Mouse (Mus musculus) lung, postnatal 0 days (tissue): ENCODE measurements around the gene Agtrap. TPM values are rescaled to one million over a fixed set of nuclear protein-coding genes. Genes with fewer than 3 reads are reported as not detected.
A peak's percentile ranks its signal among the peaks of the same experiment; 100 is the strongest.

Experiments
- ATAC-seq: fragments of 200-750 bp; cut with Nextera tagmentation; 2 replicates; pipeline ENCODE4 v1.8.0; 2017; ENCODE audit warnings: moderate library complexity
- DNase-seq: peaks from one replicate; pipeline ENCODE4 v3.0.0-alpha.2; 2016; ENCODE audit warnings: low spot score
- H3K27ac ChIP-seq: fragments of 300-500 bp; sonication (generic); 2 replicates; pipeline ENCODE4 v1.5.1; 2014; ENCODE audit warnings: antibody characterized with exemption, mild to moderate bottlenecking, low read length, mixed read lengths
- H3K27me3 ChIP-seq: fragments of 300-500 bp; sonication (generic); replicated peaks from 2 replicates; pipeline ENCODE4 v1.6.1; 2014; ENCODE audit warnings: low read length, mixed read lengths; ENCODE audit not compliant: insufficient read depth
- H3K36me3 ChIP-seq: fragments of 300-500 bp; sonication (generic); 2 replicates; pipeline ENCODE4 v1.6.1; 2014; ENCODE audit warnings: low read length, mixed read lengths; ENCODE audit not compliant: insufficient read depth
- H3K4me1 ChIP-seq: fragments of 300-500 bp; sonication (generic); 2 replicates; pipeline ENCODE4 v1.6.1; 2014; ENCODE audit warnings: antibody characterized with exemption, low read depth, low read length, mixed read lengths; ENCODE audit not compliant: insufficient read depth
- H3K4me2 ChIP-seq: fragments of 300-500 bp; sonication (generic); replicated peaks from 2 replicates; pipeline ENCODE4 v1.6.1; 2014; ENCODE audit warnings: low read depth, mild to moderate bottlenecking, low read length, moderate library complexity, mixed read lengths
- H3K4me3 ChIP-seq: fragments of 300-500 bp; sonication (generic); 2 replicates; pipeline ENCODE4 v1.5.1; 2014; ENCODE audit warnings: low read depth, low read length
- H3K9ac ChIP-seq: fragments of 300-500 bp; sonication (generic); replicated peaks from 2 replicates; pipeline ENCODE4 v1.6.1; 2014; ENCODE audit warnings: low read depth, mild to moderate bottlenecking
- H3K9me3 ChIP-seq: fragments of 300-500 bp; sonication (generic); 2 replicates; pipeline ENCODE4 v1.6.1; 2016; ENCODE audit warnings: low read length, mixed read lengths
- CTCF ChIP-seq: IDR thresholded peaks from 2 replicates; pipeline ENCODE4 v1.5.1; 2016; ENCODE audit warnings: antibody characterized with exemption, mild to moderate bottlenecking
- EP300 ChIP-seq: IDR thresholded peaks from 2 replicates; pipeline ENCODE4 v1.6.1; 2016; ENCODE audit warnings: antibody characterized with exemption, mild to moderate bottlenecking, control low read depth
- WGBS: fragments of 180-500 bp; shearing (Covaris S2); extraction: QIAGEN DNeasy Blood & Tissue Kit; methylation state at CpG from one replicate; pipeline ENCODE4 v1.1.7; 2014; 5-methylcytosine and 5-hydroxymethylcytosine counted together
- polyA plus RNA-seq: library from polyadenylated mRNA; unstranded; fragments of >200 nt; fragmentation: Nextera tagmentation; extraction: Ambion mirVana; gene quantifications from 2 replicates; pipeline ENCODE4 v1.2.1, GENCODE M21; 2015

Agtrap gene
- 20.7 and 22.0 TPM in 2 replicates for polyA plus RNA-seq

GRCm38 (mm10) chr4:148087907-148088527, at the start of gene Agtrap:
Gene Agtrap, minus strand, starts transcription at chr4:148088031.
- peak within 1 kb of the TSS; percentile 83 for H3K4me2 ChIP-seq
- peaks cover 16% of the 10 kb centered on the region for H3K4me1 ChIP-seq
- no peaks in the 10 kb centered on the region for H3K27me3 ChIP-seq
- no peak for TF ChIP-seq EP300
- no peak for TF ChIP-seq CTCF
- no peaks in the 10 kb centered on the region for H3K36me3 ChIP-seq
- WGBS, result 6% methylated on average over 34 of the region's 34 CpGs
- no peaks in the 10 kb centered on the region for H3K9me3 ChIP-seq
- peak; percentile 97 for DNase-seq
- peak; percentile 91 for ATAC-seq
- H3K27ac ChIP-seq, result peak within 1 kb of the TSS; percentile 78
- H3K9ac ChIP-seq, result peak within 1 kb of the TSS; percentile 70
- H3K4me3 ChIP-seq, result peak within 1 kb of the TSS; percentile 76

GRCm38 (mm10) chr4:148137503-148137902, 49.7 kb upstream of the Agtrap start:
- H3K27me3 ChIP-seq, result no peaks in the 10 kb centered on the region
- no peak overlapping the region for H3K9ac ChIP-seq
- no peak overlapping the region for H3K4me2 ChIP-seq
- no peaks in the 10 kb centered on the region; the same call in 1 of the 2 replicates for H3K4me1 ChIP-seq
- ATAC-seq (no peak), DNase-seq (no peak)
- no peak overlapping the region for H3K27ac ChIP-seq
- no peak overlapping the region for H3K4me3 ChIP-seq
- H3K36me3 ChIP-seq, result no peaks in the 10 kb centered on the region
- TF ChIP-seq EP300 (no peak), CTCF (no peak)
- 67% methylated on average over 8 of the region's 8 CpGs for WGBS
- H3K9me3 ChIP-seq, result no peaks in the 10 kb centered on the region

- peaks cover 15% of the 10 kb centered on the region for H3K27me3 ChIP-seq
- ATAC-seq (no peak), DNase-seq (no peak)
- TF ChIP-seq EP300, result no peak
- TF ChIP-seq CTCF, result no peak
- H3K27ac ChIP-seq, result no peak overlapping the region
- 0 out of 2 replicates have a peak, but pooled peaks cover 3% of the 10 kb centered on the region for H3K4me1 ChIP-seq
- H3K4me3 ChIP-seq, result no peak overlapping the region
- no peaks in the 10 kb centered on the region for H3K9me3 ChIP-seq
- no peak overlapping the region for H3K4me2 ChIP-seq
- 66% methylated on average over 8 of the region's 8 CpGs for WGBS
- H3K9ac ChIP-seq, result no peak overlapping the region
- no peaks in the 10 kb centered on the region for H3K36me3 ChIP-seq
Measured at GRCm38 (mm10) chr4:148134988-148135387, 47.2 kb upstream of the Agtrap start.

GRCm38 (mm10) chr4:148131497-148132081, 43.8 kb upstream of the Agtrap start:
- DNase-seq (no peak), ATAC-seq (no peak)
- Histone ChIP-seq H3K4me2 (peak overlapping the region; percentile 89), H3K27ac (no peak overlapping the region), H3K4me1 (0 out of 2 replicates have a peak, but pooled peaks cover 3% of the 10 kb centered on the region), H3K9me3 (no peaks in the 10 kb centered on the region), H3K4me3 (no peak overlapping the region), H3K9ac (no peak overlapping the region), H3K27me3 (peaks cover 27% of the 10 kb centered on the region), H3K36me3 (no peaks in the 10 kb centered on the region)
- 1% methylated on average over 20 of the region's 21 CpGs for WGBS
- TF ChIP-seq EP300, result no peak

- under 1% methylated on average over 36 of the region's 87 CpGs for WGBS
- Histone ChIP-seq H3K4me1 (0 out of 2 replicates have a peak, but pooled peaks cover 3% of the 10 kb centered on the region), H3K36me3 (no peaks in the 10 kb centered on the region), H3K27me3 (peaks cover 27% of the 10 kb centered on the region), H3K9ac (no peak within 1 kb of the TSS), H3K9me3 (no peaks in the 10 kb centered on the region), H3K4me2 (peak within 1 kb of the TSS; percentile 89), H3K27ac (no peak within 1 kb of the TSS), H3K4me3 (peak within 1 kb of the TSS; percentile 44)
- TF ChIP-seq EP300 (no peak), CTCF (no peak)
- ATAC-seq, result peak; percentile 95
- DNase-seq, result peak; percentile 68
Measured at GRCm38 (mm10) chr4:148130561-148131413, 43.0 kb upstream of the Agtrap start, which contains the start of gene Draxin. Gene Draxin, minus strand, starts transcription at chr4:148130698.

GRCm38 (mm10) chr4:148130133-148130532, 42.3 kb upstream of the Agtrap start, which contains the start of gene Mad2l2:
Gene Mad2l2, plus strand, starts transcription at chr4:148130384.
- Histone ChIP-seq H3K27ac (no peak within 1 kb of the TSS), H3K4me1 (0 out of 2 replicates have a peak, but pooled peaks cover 3% of the 10 kb centered on the region), H3K9me3 (no peaks in the 10 kb centered on the region), H3K36me3 (no peaks in the 10 kb centered on the region), H3K27me3 (peaks cover 27% of the 10 kb centered on the region), H3K9ac (no peak within 1 kb of the TSS), H3K4me3 (peak within 1 kb of the TSS; percentile 44), H3K4me2 (peak within 1 kb of the TSS; percentile 89)
- no peak for TF ChIP-seq EP300
- no peak for TF ChIP-seq CTCF
- ATAC-seq (0 out of 2 replicates have a peak, but pooled peaks have one; percentile 6), DNase-seq (no peak)
- 3% methylated on average over 15 of the region's 18 CpGs for WGBS
